Mouse (Mus musculus) kidney, postnatal 4 days (tissue): ENCODE data around the gene Apba2.
A peak's percentile ranks its signal among the peaks of the same experiment; 100 is the strongest.

ENCODE experiments used
- DNase-seq, 2 experiments: peaks; one replicate each; pipeline ENCODE4 v3.0.0; 2021; ENCODE audit warnings: mixed read lengths in 2 of 2

Gene Apba2

DNA sequence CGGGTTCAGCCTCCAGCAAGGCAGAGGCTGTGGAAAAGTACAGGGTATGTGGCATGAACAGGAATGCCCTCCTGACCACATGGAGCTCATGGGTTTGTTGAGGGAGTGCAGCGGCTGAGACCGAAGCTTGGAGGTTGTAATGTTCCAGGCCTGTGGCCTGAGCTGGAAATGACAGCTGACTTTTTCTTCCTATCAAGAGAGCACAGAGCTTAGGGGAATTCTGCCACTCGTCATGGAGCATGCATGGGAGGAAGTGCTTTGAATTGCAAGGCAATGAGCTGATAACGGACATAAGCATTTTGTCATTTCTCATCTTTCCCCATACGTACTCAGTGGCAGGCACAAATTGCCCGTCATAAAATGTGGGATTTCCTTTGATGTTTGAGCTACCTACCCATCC, 163.6 kb downstream of the Apba2 start:
- no peak for DNase-seq

GRCm38 (mm10) chr7:64665716-64666298, 164.3 kb downstream of the Apba2 start:
- no peak for DNase-seq

DNA sequence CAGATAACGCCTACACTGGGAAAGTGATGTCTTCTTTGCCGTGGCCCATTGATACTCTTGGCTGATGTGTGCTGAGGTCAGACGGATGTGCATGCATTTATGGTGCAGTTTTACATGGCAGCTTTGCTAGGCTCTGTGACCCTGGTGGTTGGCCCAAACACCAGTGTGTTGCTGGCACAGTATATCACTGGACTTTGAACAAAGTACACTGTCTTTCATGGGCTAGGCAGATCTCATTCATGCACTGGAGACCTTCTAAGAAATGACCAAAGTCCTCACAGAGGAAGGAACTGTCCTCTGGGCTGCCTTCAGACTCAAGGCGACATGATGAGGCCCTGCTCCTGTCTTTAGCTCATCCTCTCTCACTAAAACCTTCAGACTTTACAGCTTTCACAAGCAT, 166.5 kb downstream of the Apba2 start:
- no peak for DNase-seq

DNA sequence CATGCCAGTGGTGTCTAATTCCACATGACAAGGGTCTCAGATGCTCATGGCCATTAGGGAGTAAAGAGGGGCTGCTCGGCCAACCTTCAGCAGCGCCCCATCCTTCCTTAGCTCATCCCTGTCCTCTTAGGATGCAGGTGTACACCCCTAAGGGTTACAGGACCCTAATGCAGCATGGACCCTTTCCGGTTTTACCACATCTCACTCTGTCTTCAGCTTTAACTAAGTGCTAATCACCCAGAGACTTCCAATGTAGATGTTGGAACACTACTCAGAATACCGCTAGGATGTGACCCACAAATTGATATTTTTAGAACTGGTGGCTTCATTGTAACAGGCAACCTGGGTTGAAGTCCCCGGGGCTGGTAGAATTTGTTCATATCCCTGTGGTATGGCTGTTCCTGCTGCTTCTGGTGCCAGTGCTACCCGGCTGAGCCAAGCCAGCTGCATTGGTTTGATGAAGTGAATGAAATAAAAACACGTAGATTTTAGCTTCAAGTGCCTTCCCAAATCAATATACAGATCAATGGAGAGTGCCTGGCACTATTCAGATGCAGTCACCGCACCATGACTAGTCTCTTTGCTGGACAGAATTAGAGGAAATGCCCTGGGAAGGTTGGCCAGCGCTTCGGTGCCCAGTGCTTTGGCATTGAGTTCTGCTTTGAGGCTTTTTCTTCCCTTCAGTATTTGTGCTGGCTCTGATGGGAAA, 178.4 kb downstream of the Apba2 start:
- DNase-seq = no peak

- DNase-seq = no peak
Observed at GRCm38 (mm10) chr7:64684893-64685292, 183.4 kb downstream of the Apba2 start.

DNA sequence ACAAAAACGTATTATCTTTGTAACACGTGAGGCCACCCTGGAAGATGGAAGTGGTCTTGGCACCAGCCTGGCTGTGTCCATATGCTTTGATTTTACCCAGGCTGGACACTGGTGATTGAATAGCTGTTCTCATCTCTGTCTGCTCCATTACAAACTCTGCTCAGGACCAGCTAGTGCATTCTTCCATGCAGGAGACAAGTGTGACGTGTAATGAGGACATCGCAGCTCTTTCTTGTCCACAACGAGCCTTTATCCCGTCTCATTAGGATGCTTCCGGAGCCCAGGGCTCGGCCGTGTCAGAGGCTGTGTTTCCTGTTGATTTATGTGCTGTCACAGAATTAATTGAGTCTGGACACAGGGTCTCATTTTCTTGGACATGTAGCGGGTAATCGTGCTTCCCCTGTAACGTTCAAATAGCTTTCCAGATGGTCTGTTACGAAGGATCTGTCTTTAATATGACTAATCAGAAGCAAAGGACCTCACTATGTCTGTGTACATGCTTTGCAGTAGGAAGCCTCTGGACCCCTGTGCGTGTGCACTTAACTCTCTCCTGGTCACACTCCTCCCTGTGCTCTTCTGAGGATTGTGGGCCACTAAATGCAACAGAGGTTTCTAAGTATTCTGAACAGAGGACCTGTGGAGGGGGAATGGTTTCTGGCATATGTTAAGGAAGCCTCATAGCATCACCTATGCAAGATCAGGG, 186.8 kb downstream of the Apba2 start:
- DNase-seq = no peak

GRCm38 (mm10) chr7:64691831-64692230, 190.3 kb downstream of the Apba2 start:
- DNase-seq = no peak

GRCm38 (mm10) chr7:64694937-64695336, 193.4 kb downstream of the Apba2 start:
- no peak for DNase-seq

GRCm38 (mm10) chr7:64696521-64697281, 195.2 kb downstream of the Apba2 start:
- DNase-seq = no peak

- DNase-seq = no peak
Observed at GRCm38 (mm10) chr7:64697791-64698337, 196.4 kb downstream of the Apba2 start.

GRCm38 (mm10) chr7:64704060-64704595, 202.6 kb downstream of the Apba2 start:
- peak; percentile 58 to 59 for DNase-seq

DNA sequence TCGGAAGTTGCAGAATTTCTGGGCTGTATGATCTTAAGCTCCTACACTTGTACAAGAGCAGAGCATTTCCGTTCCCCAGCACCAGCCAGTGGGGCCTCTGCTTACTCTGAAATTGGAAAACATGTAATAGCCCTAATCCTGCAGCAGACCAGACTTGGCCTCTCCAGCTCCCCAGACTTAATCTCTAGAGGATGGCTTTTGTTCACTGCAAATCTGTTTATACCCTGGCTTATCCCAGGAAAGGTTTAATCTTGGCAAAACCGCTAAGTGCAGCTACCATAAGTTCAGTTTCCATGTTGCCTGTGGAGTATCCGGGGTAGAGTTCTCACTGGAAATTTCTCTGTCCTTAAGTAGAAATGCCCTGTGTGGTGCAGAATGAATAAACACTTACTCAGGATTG, 206.7 kb downstream of the Apba2 start:
- no peak for DNase-seq

DNA sequence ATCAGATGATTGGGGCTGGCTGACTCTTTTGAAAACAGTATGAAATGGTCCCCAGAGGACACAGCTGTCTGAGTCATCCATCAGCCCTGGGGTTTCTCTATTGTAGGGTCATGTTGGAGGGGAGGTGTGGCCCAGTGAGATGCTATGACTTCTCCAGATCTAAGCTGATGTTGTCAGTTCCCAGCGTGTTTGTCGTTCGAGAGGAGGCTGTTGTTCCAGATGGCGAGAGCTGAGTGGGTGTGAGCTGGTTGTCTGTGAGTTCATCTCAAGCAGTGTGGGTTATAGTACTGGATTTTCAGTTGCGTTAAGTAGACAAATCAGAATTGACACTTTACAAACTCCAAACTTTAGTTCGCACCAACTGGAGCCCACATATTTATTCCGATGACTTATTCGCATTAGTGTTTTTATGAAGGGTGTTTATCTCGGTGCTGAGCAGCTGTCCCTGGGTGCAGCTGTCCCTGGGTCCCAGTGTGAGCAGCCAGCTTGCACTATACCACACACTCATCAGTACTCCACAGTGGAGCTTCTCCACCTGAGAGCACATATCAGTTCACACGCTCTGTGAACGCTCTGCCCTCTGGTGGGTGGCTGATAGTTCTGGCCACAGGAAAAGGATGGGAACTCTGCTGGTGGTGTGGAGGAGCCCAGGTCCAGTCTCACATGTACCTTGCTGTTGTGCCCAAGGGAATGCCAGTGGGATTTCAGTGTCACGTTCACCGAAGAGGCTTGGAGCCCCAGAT, 208.2 kb downstream of the Apba2 start:
- DNase-seq = peak; percentile 23 to 41

- no peak for DNase-seq
Observed at GRCm38 (mm10) chr7:64716286-64716685, 214.8 kb downstream of the Apba2 start.

DNA sequence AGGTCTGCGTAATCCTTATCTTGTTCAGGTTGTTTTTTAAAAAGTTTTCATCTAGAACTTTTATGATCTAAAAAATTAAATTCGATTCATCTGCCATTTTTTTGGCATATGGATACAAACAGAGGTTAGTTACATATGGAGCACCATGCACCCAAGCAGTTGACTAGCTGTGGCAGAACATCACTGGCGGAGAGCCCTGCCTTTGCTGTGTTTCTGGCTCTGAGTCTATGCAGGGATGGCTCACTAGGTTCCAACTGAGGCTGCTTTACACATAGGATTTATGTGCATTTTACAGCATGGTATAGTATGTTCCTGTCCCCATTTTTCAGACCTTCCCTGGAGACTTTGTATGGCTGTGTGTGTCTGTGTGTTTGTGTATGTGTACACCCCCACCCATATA, 221.8 kb downstream of the Apba2 start:
- DNase-seq = no peak

DNA sequence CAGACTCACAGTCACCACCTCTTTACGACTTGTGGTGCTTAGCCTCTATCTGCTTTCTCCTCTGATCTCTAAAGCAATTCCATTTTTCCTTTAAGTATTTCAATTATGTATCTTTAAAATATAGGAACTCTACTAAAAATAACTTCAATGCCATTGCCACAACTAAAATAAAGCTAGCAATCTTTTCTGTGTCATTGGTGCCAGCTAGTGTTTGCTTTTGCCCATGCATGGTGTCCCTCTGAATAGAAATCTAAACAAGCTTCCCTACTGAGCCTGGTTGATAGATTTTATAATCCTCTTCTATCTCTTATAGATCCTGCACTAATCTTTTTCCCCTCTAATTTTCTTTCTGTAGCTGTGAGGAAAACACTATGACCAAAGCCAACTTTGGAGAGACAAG, 222.9 kb downstream of the Apba2 start:
- DNase-seq = no peak

DNA sequence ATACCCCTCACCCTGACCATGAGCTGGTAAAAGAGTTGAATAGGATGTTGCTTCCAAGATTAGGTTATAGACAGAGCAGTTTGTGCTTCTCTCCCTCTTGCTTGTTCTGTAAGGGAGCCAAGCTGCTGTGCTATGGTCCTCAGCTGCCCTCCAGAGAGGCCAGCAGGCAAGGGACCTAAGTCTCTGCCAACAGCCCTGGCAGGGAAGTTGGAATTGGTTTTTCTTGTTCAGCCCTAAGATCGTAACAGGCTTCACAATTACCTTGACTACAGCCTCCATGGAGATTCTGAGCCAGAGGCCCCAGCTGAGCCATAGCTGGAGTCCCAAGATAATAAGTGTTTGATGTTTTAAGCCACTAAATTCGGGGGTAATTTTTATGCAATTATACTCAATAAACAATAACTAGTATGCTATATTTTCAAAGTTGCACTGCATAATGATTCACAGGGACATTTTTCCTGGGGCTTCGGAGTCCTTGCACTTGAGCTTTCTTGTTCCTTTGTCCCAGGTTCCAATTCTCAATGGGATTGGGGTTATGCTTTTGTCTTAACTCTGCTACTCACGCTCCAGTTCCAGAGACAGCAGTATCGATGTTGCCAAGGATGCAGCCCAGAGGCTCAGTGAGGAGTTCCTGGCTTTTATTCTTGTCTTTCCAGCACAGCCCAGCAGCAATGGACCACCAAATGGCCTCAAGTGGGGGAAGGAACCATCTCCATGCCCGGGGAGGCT, 224.6 kb downstream of the Apba2 start:
- DNase-seq = no peak

DNA sequence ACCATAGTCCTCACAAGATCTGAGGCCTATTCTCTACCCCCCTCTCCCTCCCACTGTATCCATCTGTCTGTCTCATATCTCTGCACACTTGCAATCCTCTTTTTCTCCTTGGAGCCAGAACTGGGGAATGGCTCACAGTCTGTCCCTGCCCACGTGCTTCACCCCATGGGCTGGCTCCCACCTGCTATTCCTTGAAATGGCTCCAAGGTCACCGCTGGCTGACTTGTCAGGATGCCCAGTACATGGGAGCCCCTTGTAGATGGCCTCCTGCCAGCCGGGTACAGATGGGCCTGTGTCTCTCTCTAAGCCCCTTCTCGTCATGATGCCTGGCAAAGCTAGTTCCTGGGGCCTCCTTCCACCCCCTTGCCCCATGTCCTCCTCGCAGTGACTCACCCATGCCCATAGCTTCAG, 226.7 kb downstream of the Apba2 start:
- DNase-seq = no peak

DNA sequence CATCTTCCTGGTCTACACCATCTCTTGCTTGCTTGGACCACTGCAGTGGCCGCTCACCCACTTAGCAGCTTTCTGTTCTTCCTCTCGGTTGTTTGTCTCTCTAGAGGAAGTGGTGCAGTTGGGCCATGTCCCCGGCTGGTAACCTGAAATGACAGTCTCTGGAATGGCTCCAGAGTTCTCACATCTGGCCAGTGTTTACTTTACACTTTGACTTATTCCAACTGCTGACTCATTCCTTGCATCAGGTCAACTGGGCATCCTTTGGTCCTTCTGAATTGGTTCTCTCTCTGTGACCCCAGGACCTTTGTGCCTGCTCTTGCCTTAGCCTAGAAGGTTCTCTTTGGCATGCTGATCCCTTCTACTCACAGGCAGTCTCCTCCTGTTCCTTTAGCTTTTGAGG, 227.3 kb downstream of the Apba2 start:
- no peak for DNase-seq

DNA sequence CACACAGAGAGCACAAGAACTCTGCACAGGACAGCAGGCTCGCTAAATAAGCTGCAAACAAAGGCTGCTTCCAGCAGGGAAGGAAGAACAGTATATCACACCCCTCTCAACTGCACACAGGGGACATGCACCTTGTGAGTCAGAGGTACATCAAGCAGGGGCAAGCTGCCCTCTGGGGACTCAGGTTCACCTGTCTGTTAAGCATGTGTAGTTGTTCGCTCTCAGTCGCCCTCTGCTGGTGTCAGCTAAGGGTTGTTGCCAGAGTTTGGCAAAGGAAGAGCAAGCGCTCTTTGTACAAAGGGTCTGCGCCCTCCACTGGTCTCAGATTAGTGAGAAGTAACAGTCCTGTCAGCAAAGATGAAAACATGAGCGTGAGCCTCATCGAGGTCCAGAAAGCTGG, 228.3 kb downstream of the Apba2 start:
- peak; percentile 79 to 80 for DNase-seq

DNA sequence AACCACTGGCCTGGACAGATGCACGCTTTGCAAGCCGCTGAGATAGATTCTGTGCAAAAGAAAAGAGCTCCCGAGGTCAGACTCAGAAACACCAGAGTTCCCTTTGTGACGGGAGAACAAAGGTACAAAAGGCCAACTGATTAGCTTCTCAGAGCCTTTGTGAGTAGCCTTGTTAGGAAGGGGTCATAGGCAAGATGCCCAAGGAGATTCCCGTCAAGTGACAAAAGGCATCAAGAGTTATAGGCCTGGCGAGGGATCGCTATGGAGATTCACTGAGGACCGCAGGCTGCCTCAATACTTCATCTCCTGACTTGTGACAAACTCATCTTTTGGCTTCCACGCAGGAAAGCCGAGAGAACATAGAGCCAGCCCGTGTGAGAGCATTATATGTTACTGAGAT, 237.6 kb downstream of the Apba2 start:
- no peak for DNase-seq
